Mouse (Mus musculus): ENCODE measurements around the gene Slc2a13.

The Slc2a13 gene

DNA sequence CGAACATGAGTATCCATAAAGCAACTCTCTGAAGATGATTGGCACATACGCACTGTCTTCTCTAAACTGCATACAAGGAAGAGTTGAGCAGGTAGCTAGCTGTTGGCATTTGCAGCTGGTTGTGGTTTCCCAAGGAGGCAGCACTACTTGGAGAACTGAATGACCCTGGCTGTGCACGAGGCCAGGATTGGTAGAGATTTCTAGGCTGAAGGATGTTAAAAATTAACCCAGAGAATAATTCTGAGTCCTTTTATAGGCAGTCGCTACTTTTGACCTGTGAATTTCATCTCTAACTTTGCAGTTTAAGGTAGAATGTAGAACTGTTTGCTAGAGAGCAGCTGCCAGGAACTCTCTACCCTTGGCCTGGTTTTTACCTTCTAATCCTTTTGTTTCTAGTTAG is 304.5 kb downstream of the Slc2a13 start:
- 92% methylated on average over 4 of the region's 4 CpGs for WGBS

DNA sequence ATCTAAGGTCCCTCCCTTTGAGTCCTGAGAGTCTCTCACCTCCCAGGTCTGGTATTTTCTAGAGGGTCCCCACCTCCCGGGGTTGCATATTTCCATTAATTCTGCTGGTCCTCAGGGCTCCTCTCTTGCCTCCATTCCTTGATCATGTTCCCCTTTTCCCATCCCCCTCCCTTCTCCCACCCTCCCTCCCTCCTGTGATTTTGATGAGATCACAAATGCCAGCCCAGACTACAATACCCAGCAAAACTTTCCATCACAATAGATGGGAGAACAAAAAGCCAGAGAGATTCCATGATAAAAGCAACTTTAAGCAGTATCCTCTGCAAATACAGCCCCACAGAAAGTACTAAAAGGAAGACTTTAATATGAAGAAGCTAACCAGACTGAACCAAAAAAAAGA is 309.1 kb downstream of the Slc2a13 start:
- 92% methylated on average over 1 of the region's 1 CpGs for WGBS

- 62% methylated on average over 5 of the region's 5 CpGs for WGBS
Measured at GRCm38 (mm10) chr15:91260578-91260977, 312.5 kb downstream of the Slc2a13 start.

GRCm38 (mm10) chr15:91257140-91257539 is 315.9 kb downstream of the Slc2a13 start:
- WGBS, result 78% methylated on average over 11 of the region's 11 CpGs

DNA sequence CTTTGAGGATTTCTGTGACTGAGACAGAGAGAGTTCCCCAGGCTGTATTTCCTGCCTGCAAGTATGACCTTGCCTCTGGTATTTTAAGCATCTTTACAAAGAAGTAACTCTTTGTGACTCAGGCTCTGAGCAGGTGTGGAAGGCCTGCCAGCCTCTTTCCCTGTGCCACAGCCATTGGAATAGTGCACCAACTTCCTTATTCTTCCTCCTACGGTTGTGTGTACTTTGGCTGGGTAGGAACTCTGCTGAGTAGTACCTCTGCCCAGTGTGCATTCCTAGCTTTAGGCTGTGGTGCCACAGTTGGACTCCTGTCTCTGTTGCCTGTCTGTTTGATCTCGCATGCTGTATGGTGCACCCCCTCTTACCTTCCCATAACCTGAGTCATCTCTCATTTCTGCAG is 317.8 kb downstream of the Slc2a13 start:
- 85% methylated on average over 2 of the region's 2 CpGs for WGBS

GRCm38 (mm10) chr15:91252956-91253355 is 320.1 kb downstream of the Slc2a13 start:
- 27% methylated on average over 8 of the region's 8 CpGs for WGBS

GRCm38 (mm10) chr15:91251544-91252408 is 321.3 kb downstream of the Slc2a13 start:
- WGBS, result 80% methylated on average over 9 of the region's 9 CpGs

DNA sequence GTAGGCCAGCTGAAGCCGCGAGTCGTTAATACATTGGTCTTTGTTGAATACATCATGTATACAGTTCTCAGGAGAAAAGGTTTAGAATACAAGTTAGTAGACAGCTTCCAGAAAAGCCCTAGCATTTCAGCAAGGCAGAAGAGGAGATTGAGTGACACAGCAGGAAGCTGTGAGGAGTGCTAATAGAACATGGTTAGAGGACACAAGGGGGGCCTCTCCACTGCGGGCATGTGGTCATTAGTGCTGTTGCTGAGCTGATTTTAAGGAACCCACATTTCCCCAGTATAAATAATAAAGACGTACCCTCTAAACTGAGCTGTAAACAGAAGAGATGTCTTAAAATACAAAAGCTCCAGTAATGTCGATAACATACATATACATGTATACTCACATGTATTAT is 322.2 kb downstream of the Slc2a13 start:
- 66% methylated on average over 6 of the region's 6 CpGs for WGBS

DNA sequence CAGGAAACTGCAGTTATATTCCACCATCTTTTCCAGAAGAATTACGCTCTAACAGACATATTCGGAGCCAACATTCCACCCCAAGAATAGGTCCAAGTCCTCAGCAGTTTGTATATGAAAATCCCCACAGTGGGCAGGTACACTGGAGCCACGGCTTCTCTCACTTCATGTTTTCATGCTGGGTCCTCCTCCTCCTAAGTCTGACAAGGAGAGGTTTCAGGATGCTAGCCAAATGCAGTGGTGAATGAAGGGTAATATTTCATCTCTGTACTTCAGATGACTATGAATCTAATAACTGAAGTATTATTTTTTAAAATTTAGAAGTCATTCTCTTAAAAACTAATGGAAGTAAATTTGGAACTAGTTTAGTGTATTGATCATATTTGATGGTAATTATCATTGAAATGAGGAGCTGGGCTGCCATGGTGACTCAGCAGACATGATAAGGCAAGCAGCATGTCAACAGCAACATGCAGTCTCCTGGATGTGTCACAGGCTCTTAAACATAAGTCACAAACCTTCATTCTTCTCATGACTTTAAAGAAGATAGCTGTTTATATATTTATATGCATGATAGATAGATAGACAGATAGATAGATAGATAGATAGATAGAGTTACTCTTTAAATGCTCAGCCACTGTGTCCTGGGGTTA is 332.3 kb downstream of the Slc2a13 start:
- 92% methylated on average over 3 of the region's 3 CpGs for WGBS

- WGBS, result 79% methylated on average over 5 of the region's 5 CpGs
Measured at GRCm38 (mm10) chr15:91237294-91237693, 335.8 kb downstream of the Slc2a13 start.
